Mouse (Mus musculus): ENCODE measurements around the gene Vmn1r208. TPM values are rescaled to one million over a fixed set of nuclear protein-coding genes. Genes with fewer than 3 reads are reported as not detected.
"Not testable (repeated sequence)": the region's sequence is repeated elsewhere in the genome, so short reads cannot be mapped to it uniquely, and the experiment has no call there.

Gene Vmn1r208
- not detected in 2 replicates for polyA plus RNA-seq (2012; rRNA removed)

DNA sequence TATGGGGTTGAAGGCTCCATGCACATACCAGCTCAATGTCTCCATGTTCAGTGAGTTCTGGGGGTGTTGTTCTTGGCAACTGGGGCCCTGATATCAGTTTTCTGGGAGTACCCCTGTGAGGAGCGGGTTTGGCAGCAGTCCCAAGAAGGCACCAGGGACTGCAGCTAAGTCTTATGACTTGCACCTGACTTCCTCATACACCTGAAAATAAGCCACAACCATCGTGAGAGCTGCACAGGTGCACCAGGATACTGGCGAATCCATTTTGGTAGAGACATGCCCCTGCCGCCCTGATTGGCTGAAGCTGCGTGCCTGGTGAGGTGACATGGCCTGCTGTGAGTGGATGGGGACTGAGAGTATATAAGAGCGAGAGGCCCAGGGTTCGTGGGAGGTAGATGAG is at the start of gene Vmn1r208:
Gene Vmn1r208 (minus strand): TSS at position 101 of the 400 bp plus-strand sequence.
- not testable (repeated sequence) for DNase-seq; H3K4me1 ChIP-seq (ENCODE audit: control insufficient read depth, insufficient read depth, low read length); H3K4me3 ChIP-seq (replicated peaks; ENCODE audit: extremely low read depth, low read depth, low read length)
- no CpG with 5 or more reads among the region's 7 CpGs for WGBS

DNA sequence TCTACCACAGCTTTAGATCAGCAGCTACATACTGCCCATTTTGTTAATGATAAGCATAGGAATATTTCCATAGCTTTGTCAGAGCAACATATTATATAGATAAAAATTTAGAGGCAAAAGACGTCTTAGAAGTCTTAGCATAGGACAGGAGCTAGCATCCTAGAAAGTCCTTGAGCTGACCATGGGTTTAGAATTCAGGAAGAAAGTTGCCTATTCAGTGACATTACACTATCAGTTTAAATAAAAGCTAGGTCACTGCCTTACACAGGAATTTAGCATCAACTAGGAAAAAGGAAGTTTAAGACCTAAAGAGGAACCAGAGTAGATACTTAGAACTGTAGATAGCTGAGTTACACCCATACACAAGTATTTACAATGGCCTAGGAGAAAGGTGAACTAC is 44.4 kb upstream of the Vmn1r208 start:
- DNase-seq; H3K4me3 ChIP-seq (replicated peaks; ENCODE audit: extremely low read depth, low read depth, low read length); H3K4me1 ChIP-seq (ENCODE audit: control insufficient read depth, insufficient read depth, low read length): not testable (repeated sequence)
- WGBS = 85% methylated on average over 1 of the region's 1 CpGs

DNA sequence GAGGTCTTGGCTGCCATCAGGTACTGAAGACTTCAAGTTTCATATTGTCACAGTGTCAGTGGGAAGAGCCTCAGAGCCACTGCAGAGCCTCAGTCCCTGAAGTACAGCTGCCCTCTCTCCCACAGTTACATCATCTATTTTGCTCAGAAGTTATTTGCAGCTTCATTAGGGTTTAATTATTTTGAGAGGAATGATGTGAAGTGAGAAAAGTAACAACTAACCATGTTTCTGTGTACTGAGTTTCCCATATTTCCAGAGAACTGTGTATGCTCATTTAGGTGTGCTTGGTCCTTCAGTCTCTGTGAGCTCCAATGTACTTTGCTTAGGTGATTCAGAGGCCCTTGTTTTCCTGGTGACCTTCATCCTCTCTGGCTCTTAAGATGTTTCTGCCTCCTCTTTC is 32.4 kb upstream of the Vmn1r208 start, which contains the start of gene Vmn1r209:
Gene Vmn1r209 (minus strand): TSS at position 101 of the 400 bp plus-strand sequence.
- not testable (repeated sequence) for H3K4me3 ChIP-seq (replicated peaks; ENCODE audit: extremely low read depth, low read depth, low read length); DNase-seq; H3K4me1 ChIP-seq (ENCODE audit: control insufficient read depth, insufficient read depth, low read length)

DNA sequence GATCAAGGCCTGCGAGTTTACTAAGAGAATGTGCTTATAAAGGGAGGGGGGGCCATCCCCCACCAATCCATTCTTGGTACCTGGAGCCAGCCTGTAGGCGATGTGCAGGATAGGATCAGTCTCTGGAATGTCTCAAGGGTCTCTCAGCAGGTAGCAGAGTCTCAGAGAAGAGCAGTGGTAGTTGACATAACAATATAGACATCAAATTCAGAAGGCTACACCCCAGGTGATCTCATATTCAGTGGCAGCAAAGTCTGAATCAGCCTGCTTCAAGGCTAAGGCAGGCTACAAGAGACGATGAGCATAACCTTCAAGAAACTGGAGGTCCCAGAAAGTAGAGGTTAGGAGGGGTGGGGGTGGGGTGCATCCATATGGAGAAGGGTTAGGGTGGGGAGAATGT is 10.9 kb upstream of the Vmn1r208 start:
- H3K4me3 ChIP-seq (replicated peaks; ENCODE audit: extremely low read depth, low read depth, low read length); H3K4me1 ChIP-seq (ENCODE audit: control insufficient read depth, insufficient read depth, low read length); DNase-seq: not testable (repeated sequence)
- WGBS = 75% methylated on average over 3 of the region's 3 CpGs

DNA sequence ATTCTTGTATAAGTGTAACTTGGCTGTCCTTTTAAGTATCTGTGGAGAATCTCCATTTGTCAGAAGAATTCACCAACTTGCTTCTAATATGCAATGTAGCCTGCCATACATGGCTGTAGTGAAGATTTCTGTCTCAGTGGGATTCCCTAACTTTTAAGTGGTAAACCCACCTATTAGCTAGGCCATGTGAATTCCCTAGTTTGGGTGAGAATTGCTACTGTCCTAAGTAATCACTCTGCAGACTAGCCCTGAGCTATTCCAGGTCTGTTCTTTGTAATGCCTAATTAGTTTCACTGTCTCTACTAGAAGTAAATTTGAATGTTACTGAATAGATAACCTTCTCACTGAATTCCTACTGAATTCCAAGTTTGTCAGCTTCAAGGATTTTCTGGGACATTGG is 7.0 kb upstream of the Vmn1r208 start:
- H3K4me1 ChIP-seq (ENCODE audit: control insufficient read depth, insufficient read depth, low read length); DNase-seq; H3K4me3 ChIP-seq (replicated peaks; ENCODE audit: extremely low read depth, low read depth, low read length): not testable (repeated sequence)

DNA sequence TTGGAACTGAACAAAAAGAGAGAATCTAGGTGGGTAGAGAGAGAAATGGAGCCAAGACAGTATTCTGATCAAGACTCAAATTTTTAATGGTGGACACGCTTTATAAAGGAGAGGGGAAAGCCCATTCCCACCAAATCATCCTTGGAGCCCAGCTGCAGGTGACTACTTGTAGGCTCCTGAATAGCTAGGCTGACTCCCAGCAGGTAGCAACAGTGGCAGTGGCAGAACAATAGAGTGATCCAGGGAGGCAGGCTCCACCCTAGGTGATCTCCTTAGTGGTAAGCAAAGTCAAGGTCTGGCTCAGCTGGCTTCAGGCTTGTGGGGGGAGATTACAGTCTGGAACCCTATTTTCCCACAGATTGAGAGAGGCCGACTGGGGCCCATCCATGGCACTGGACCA is 5.6 kb downstream of the Vmn1r208 start:
- DNase-seq; H3K4me3 ChIP-seq (replicated peaks; ENCODE audit: extremely low read depth, low read depth, low read length); H3K4me1 ChIP-seq (ENCODE audit: control insufficient read depth, insufficient read depth, low read length): not testable (repeated sequence)
- WGBS = 100% methylated on average over 1 of the region's 2 CpGs

DNA sequence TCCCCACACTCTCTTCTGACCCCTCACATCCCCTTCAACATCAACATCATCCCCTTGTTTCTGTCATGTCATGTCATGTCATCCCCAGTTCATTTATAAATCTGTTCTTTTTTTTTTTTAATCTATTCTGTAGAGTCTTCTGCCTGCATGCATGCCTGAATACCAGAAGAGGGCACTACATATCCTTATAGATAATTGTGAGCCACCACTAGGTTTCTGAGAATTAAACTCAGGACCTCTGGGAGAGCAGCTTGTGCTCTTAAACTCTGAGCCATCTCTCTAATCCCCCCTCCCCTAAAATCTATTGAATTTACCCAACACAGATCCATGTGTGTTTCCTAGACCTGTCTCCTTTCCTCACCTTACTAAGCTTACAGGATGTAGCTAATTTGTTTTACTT is 29.7 kb downstream of the Vmn1r208 start:
- TF ChIP-seq POLR2A (IDR thresholded peaks at IDR 0.05; ENCODE audit: borderline replicate concordance, extremely low read depth, low read depth, low read length) (no peak), CTCF (IDR thresholded peaks at IDR 0.05; ENCODE audit: insufficient read depth, low read length) (no peak)
- DNase-seq = no peak
- Histone ChIP-seq H3K4me3 (replicated peaks; ENCODE audit: extremely low read depth, low read depth, low read length) (no peak overlapping the region), H3K4me1 (ENCODE audit: control insufficient read depth, insufficient read depth, low read length) (no peaks in the 10 kb centered on the region)

DNA sequence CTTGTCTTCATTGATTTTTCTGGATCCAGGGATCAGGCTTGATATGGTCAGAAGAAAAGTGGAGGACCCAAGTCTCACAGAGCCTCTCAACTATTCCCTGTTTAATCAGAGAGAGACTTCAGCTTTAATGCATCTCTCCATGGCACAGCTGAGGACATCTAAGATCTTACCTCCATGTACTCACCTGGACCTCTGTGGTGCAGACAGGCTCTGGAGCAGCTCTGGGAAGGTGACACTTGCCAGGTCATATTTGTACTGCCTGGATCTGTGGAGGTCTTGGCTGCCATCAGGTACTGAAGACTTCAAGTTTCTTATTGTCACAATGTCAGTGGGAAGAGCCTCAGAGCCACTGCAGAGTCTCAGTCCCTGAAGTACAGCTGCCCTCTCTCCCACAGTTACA is 47.7 kb downstream of the Vmn1r208 start, which contains the start of gene Vmn1r207-ps:
Gene Vmn1r207-ps (minus strand): TSS at position 101 of the 400 bp plus-strand sequence.
- not testable (repeated sequence) for DNase-seq; H3K4me3 ChIP-seq (replicated peaks; ENCODE audit: extremely low read depth, low read depth, low read length); H3K4me1 ChIP-seq (ENCODE audit: control insufficient read depth, insufficient read depth, low read length)

Other genes starting within 250 kb of the Vmn1r208 start
- gene Vmn1r204, start 224.2 kb downstream of the Vmn1r208 start, polyA plus RNA-seq (2012; rRNA removed) = not detected in 2 replicates
- not detected in 2 replicates for gene Vmn1r205, start 184.4 kb downstream of the Vmn1r208 start, polyA plus RNA-seq (2012; rRNA removed)
- not detected in 2 replicates for gene Vmn1r206, start 153.1 kb downstream of the Vmn1r208 start, polyA plus RNA-seq (2012; rRNA removed)
- not detected in 2 replicates for gene Vmn1r207-ps, start 47.8 kb downstream of the Vmn1r208 start, polyA plus RNA-seq (2012; rRNA removed)
- gene Vmn1r209, start 32.3 kb upstream of the Vmn1r208 start, polyA plus RNA-seq (2012; rRNA removed) = not detected in 2 replicates
- gene Vmn1r210, start 53.9 kb upstream of the Vmn1r208 start, polyA plus RNA-seq (2012; rRNA removed) = not detected in 2 replicates
- gene Vmn1r211, start 80.2 kb upstream of the Vmn1r208 start, polyA plus RNA-seq (2012; rRNA removed) = not detected in 2 replicates
- gene Vmn1r212, start 106.8 kb upstream of the Vmn1r208 start, polyA plus RNA-seq (2012; rRNA removed) = not detected in 2 replicates
- gene Vmn1r213, start 230.3 kb upstream of the Vmn1r208 start, polyA plus RNA-seq (2012; rRNA removed) = not detected in 2 replicates